Mouse (Mus musculus) lung, adult 2 months (tissue): ENCODE measurements at regions not wholly inside any gene's neighbourhood (a gene's known extent, or its start where the extent isn't known, plus 50 kb on each side); places are given as distances from the start of the nearest gene placed in this dataset.

Experiments used
- DNase-seq: peaks from one replicate; pipeline ENCODE4 v3.0.0; 2022
- H3K4me1 ChIP-seq: fragments of 200-500 bp; 2 replicates; pipeline ENCODE4 v1.6.1; 2011; ENCODE audit warnings: low read length; ENCODE audit not compliant: control insufficient read depth, insufficient read depth
- H3K4me3 ChIP-seq: fragments of 200-500 bp; replicated peaks from 2 replicates; pipeline ENCODE3; 2011; ENCODE audit warnings: low read depth, mild to moderate bottlenecking, control low read depth, low read length; ENCODE audit errors: extremely low read depth
- CTCF ChIP-seq: fragments of 200-500 bp; IDR thresholded peaks from 2 replicates; pipeline ENCODE4 v1.5.1; 2011; ENCODE audit warnings: mild to moderate bottlenecking, low read length, control low read depth; ENCODE audit not compliant: insufficient read depth
- POLR2A ChIP-seq: fragments of 200-500 bp; IDR thresholded peaks from 2 replicates; pipeline ENCODE4 v1.6.1; 2011; ENCODE audit warnings: low read depth, mild to moderate bottlenecking, control low read depth, low read length, borderline replicate concordance; ENCODE audit errors: extremely low read depth
- WGBS: fragments of 180-500 bp; shearing (Covaris S2); methylation state at CpG from one replicate; pipeline ENCODE4 v1.1.7; 2018; 5-methylcytosine and 5-hydroxymethylcytosine counted together

DNA sequence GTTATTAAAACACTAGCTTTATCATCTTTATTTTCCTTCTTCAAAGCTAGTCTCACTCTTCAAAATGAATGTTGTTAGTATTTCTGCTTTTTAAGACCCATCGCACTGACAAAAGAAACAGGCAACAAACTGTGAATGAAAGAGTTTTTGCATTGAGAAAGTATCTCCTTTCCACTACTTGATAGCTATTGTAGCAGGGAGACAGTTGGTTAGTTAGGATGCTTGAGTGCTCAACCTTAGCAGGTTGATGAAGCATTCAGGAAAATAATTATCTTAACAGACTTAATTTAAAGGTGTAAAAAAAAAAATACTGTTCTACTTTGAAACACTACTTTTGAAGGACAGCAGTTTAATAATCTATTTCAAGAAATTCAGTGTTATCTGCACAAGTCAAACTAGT lies 305.9 kb downstream of the Fgf10 start:
- WGBS = 93% methylated on average over 1 of the region's 1 CpGs
- H3K4me3 ChIP-seq = no peak overlapping the region
- no peak for DNase-seq
- H3K4me1 ChIP-seq = no peaks in the 10 kb centered on the region
- TF ChIP-seq POLR2A (no peak), CTCF (no peak)

DNA sequence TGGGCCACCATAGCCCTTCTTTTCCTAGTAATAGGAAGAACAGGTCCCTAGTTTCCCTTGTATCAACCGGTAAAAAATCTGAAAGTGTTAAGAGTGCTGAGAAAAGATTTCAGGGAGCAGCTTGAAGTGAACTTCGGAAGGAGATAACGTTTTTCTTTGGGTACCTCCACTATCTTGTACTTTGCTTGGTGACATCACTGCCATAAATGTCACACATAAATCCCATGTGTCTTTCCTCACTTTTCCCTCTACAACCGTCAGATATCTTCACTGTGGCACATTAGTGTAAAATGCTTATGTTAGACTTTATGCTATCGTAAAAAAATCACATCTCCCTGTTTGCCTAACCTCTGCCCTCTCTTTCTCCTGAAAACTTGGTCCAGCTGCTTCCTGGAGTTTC lies 309.9 kb downstream of the Fgf10 start:
- Histone ChIP-seq H3K4me1 (no peaks in the 10 kb centered on the region), H3K4me3 (no peak overlapping the region)
- no peak for DNase-seq
- TF ChIP-seq CTCF (no peak), POLR2A (no peak)
- WGBS = 55% methylated on average over 5 of the region's 5 CpGs

DNA sequence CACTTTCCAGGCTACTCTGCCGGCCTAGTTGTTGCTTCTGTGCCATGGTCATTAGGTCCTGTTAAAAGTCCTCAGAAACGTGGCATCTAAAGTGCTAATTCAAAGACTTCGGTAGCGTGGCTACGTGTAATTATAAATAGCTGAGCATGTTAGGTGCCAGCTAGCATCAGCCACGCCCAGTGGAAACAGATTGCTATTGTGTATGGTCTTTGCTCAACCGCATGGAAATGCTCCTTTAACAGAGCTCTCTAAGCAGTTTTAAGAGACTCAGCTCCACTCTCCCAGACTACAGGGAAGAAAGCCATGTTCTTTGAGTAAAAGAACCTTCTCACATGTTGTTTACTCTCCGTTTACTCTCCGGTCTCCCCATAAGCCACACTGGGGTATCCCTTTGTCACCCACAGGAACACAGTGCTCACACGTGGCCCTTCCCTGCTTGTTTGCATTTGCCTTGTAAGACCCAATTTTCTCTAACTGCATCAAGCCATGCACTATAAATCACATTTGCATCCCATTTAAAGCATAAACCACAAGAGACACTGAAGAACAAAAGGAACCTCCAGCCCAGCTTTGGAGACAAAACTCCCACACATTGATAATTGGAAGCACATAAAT lies 311.7 kb downstream of the Fgf10 start:
- no peak overlapping the region for H3K4me3 ChIP-seq
- TF ChIP-seq POLR2A = no peak
- TF ChIP-seq CTCF = no peak
- H3K4me1 ChIP-seq = no peaks in the 10 kb centered on the region
- 75% methylated on average over 10 of the region's 10 CpGs for WGBS
- no peak for DNase-seq

DNA sequence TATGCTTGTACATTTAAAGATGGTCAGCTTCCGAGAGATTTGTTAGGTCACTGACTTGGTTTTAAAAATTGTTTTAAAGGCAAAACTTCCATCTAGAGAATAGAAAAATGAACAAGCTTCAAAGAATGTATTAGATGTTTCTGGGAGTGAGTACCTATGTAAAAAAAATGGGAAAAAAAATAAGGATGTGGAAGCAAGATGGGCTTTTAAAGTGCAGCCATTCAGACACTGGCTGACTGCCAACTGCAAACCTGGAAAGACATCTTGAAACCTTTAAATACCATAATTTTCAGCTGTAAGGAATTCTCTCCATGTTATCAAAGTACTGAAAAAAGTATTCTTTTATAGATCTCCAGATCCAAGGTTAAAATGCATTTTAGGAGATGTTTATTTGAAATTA lies 315.7 kb downstream of the Fgf10 start:
- TF ChIP-seq POLR2A (no peak), CTCF (no peak)
- H3K4me1 ChIP-seq = no peaks in the 10 kb centered on the region
- H3K4me3 ChIP-seq = no peak overlapping the region
- 82% methylated on average over 1 of the region's 1 CpGs for WGBS
- DNase-seq = no peak

DNA sequence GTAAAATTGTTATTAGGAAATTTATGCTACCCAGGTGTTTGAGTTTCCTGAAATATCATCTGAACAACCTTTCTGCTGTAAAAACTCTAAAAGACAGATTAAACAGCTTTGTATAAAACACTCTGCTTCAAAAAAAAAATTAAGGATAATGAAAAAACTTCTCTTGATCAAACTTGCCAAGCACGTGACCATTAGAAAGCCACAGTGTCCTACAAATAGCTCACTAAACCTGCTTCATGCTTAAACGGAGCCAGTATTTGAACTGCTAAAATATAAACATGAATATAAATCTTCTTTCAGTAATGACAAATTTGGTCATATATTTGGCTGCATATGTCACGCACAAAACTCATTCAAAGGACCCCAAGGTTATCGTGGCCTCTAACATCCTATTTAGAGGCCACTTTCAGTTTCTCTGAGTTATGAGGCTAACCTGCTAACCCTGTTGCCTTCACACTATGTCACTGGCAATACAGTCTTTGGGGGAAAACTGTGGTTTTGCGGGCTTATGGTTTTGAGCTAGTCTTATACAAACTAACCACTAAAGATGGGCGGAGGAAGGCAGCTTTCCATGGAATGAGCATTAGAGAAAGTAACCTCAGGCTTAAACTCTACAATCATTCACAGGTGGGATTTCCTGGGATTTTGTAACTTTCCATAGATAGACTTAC lies 355.8 kb downstream of the Fgf10 start:
- 73% methylated on average over 6 of the region's 6 CpGs for WGBS
- Histone ChIP-seq H3K4me1 (no peaks in the 10 kb centered on the region), H3K4me3 (no peak overlapping the region)
- no peak for DNase-seq
- TF ChIP-seq POLR2A = no peak
- TF ChIP-seq CTCF = no peak

DNA sequence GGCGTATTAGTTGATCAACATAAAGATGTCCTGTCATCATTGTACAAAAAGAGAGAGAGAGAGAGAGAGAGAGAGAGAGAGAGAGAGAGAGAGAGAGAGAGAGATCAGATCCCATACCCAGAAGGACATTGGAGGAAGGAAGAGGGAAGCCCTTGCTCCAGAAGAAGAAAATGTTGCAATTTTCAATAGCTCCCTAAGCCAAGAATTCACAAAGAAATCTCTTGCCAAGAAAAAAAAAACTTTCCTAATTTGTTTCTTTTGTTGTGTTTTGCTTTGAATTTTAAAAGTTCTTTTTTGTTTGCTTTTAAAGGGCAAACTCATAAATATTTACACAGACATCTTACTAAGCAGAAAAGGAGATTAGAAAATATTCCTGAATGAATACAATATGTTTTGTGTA lies 370.0 kb downstream of the Fgf10 start:
- no peak for DNase-seq

DNA sequence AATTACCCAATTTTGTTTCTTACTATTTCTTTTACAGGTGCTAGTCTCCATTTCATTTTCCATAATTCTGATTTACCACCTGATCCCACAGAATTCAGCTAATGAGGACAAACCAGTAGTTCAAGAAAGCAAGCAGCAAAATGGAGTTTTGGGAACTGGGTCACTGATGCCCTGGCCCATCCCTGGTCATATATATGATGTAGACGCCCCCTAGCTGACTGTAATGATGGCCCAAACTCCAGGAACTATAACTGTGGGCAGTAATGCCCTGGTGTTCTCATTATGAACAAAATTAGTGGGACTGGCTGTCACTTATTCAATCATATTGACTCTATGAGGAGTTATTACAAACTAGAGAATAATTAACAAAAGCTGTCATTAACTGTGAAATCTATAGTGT lies 375.5 kb downstream of the Fgf10 start:
- 82% methylated on average over 1 of the region's 1 CpGs for WGBS
- H3K4me1 ChIP-seq = no peaks in the 10 kb centered on the region
- no peak for DNase-seq
- H3K4me3 ChIP-seq = no peak overlapping the region
- no peak for TF ChIP-seq CTCF
- no peak for TF ChIP-seq POLR2A

More for the DNA sequence above, 370.0 kb downstream of the Fgf10 start:
- Histone ChIP-seq H3K4me3 (no peak overlapping the region), H3K4me1 (no peaks in the 10 kb centered on the region)
- TF ChIP-seq CTCF (no peak), POLR2A (no peak)
- 91% methylated on average over 1 of the region's 1 CpGs for whole genome bisulfite sequencing

DNA sequence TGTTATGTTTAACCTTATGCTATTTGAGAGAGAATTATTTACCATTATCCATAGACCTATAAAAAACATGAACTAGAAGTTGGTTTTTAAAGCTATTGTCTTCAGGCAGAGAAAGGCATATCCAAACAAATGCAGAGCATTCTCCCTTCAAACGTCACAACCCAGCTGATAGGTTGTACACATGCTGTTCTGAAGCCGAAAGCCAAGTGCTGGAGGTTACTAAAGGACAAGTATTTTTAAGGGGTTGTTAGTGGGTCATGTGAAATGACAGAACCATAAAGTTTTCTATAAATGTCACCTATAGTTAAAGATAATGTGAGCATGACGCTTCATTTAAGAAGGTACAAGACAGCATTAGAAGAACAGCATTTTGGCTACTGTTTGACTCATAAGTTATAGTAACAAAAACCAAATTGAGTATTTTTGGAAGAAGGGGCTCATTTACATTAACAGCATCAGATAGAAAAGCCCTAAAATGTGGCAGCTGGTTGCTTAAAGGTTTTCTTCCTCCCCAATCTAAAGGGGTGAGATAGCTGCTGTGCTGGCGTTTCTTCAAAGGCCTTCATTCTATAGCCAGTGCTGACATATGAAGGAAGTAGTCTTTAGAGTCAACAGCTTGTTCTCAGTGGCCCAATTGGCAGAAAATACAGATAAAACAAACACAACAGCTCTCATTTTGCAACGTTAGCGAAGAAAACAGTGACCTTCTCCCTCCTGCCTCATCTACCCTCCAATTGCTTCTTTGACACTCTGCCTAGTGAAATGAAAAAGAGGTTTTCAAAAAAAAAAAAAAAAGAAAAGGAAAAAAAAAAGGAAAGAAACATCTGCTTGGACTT lies 359.4 kb upstream of the Paip1 start:
- Histone ChIP-seq H3K4me3 (no peak overlapping the region), H3K4me1 (no peaks in the 10 kb centered on the region)
- no peak for TF ChIP-seq POLR2A
- no peak for TF ChIP-seq CTCF
- DNase-seq = no peak
- 54% methylated on average over 6 of the region's 6 CpGs for WGBS

DNA sequence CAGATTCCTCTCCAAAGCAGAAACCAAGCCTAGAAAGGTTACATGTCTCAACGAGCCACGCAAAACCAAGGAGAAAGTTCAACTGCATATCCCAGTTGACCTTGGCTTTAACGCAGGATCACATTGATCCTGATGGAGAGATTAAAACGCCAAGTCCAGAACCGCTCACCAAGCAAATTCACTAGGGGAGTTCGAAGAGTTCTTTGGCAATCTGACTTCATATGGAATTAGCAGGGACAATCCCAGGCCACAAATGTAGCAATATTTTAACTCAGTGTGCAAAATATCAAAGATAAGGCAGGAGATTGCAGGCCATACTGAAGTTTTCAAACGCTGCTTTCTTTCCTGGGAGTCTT lies 358.8 kb upstream of the Paip1 start:
- WGBS = 69% methylated on average over 7 of the region's 7 CpGs
- TF ChIP-seq POLR2A (no peak), CTCF (no peak)
- DNase-seq = no peak

More for the DNA sequence above, 358.8 kb upstream of the Paip1 start:
- no peak overlapping the region for H3K4me3 ChIP-seq
- H3K4me1 ChIP-seq = no peaks in the 10 kb centered on the region
